Mouse (Mus musculus): ENCODE measurements around the gene Camsap3.

DNA sequence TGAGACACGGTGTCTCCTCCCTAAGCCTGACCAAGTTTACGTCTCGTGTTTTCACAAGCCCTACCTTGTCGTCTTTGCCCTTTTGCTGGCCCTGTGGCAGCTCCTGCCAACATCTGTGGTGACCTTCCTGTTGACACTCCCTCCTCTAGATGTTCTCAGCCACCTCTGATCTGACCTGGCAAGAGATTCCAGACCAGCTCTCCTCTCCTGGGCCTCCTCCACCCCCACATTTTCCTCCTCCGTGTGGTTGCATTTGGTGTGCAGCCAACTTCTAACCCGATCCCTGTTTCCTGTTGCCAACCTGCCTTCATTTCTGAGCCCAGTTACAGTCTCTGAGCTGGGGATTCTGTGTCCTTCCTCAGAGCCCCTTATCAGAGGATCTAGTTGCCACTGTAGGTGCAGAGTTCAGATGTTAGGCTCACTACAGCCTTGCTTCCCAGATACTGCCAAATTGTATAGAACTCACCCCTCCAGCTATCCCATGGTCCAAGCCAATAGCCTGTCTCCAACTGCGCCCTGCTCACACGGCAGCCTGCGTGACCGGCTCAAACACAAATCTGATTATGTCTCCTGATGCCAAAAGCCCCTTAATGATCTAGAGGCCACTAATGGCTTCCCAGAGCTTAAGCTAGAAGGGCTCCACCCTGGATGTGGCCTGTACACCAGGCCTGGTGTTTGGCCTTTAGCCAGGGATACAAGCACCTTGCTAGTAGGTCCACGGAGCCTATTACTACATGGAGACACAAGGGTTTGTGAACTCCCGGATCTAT, 22.1 kb downstream of the Camsap3 start:
- TF ChIP-seq GATA1 (IDR thresholded peaks at IDR 0.05; ENCODE audit: low read depth, low read length) (no peak), TAL1 (IDR thresholded peaks at IDR 0.05; ENCODE audit: low read length) (no peak), CTCF (IDR thresholded peaks at IDR 0.05 in 2 of 3, conservative IDR thresholded peaks at IDR 0.05 in 1 of 3; ENCODE audit: control insufficient read depth in 1 of 3, insufficient read depth in 1 of 3, low read depth in 2 of 3, low read length in 3 of 3, poor library complexity in 1 of 3, severe bottlenecking in 1 of 3) (no peak), USF1 (IDR thresholded peaks at IDR 0.05; ENCODE audit: low read depth, low read length) (no peak), MYB (IDR thresholded peaks at IDR 0.05; ENCODE audit: low read depth, low read length) (no peak), POLR2A (IDR thresholded peaks at IDR 0.05; ENCODE audit: control insufficient read depth in 1 of 2, insufficient read depth in 1 of 2, low read depth in 1 of 2, low read length in 2 of 2, poor library complexity in 1 of 2) (no peak)
